Mouse (Mus musculus) heart, embryonic 14.5 days (tissue): ENCODE results near the gene Isx. TPM values are rescaled to one million over a fixed set of nuclear protein-coding genes. Genes with fewer than 3 reads are reported as not detected.

Experiments used
- ATAC-seq: fragments of 200-750 bp; cut with Nextera tagmentation; 2 replicates; pipeline ENCODE4 v1.8.0; 2017; ENCODE audit warnings: low read depth, moderate TSS enrichment; ENCODE audit not compliant: insufficient number of reproducible peaks, insufficient read depth, low FRiP score
- H3K27ac ChIP-seq, 2 experiments: fragments of 200-500 bp in 1 of 2; fragments of 300-500 bp in 1 of 2; sonication (generic) in 1 of 2; replicated peaks in 1 of 2; 2 replicates each; pipeline ENCODE4 v1.5.1; 2012 to 2014; ENCODE audit warnings: low read depth in 2 of 2, low read length in 2 of 2, control low read depth in 1 of 2, mild to moderate bottlenecking in 1 of 2, mixed read lengths in 1 of 2; ENCODE audit not compliant: control insufficient read depth in 1 of 2, insufficient read depth in 1 of 2
- H3K27me3 ChIP-seq: fragments of 300-500 bp; sonication (generic); 2 replicates; pipeline ENCODE4 v1.6.1; 2014; ENCODE audit warnings: mild to moderate bottlenecking, low read length, control low read depth; ENCODE audit not compliant: control insufficient read depth, insufficient read depth
- H3K36me3 ChIP-seq: fragments of 300-500 bp; sonication (generic); 2 replicates; pipeline ENCODE4 v1.6.1; 2014; ENCODE audit warnings: mild to moderate bottlenecking, control low read depth, low read length, mixed read lengths; ENCODE audit not compliant: control insufficient read depth, insufficient read depth
- H3K4me1 ChIP-seq, 2 experiments: fragments of 200-500 bp in 1 of 2; fragments of 300-500 bp in 1 of 2; sonication (generic) in 1 of 2; 2 replicates each; pipeline ENCODE4 v1.6.1; 2012 to 2014; ENCODE audit warnings: low read length in 2 of 2, control low read depth in 1 of 2, mixed read lengths in 1 of 2; ENCODE audit not compliant: control insufficient read depth in 2 of 2, insufficient read depth in 2 of 2
- H3K4me2 ChIP-seq: fragments of 300-500 bp; sonication (generic); 2 replicates; pipeline ENCODE4 v1.6.1; 2014; ENCODE audit warnings: mild to moderate bottlenecking, low read length
- H3K4me3 ChIP-seq, 2 experiments: fragments of 200-500 bp in 1 of 2; fragments of 300-500 bp in 1 of 2; sonication (generic) in 1 of 2; 2 replicates each; pipeline ENCODE4 v1.5.1; 2012 to 2014; ENCODE audit warnings: low read length in 2 of 2, mild to moderate bottlenecking in 2 of 2, control low read depth in 1 of 2, low read depth in 1 of 2, moderate library complexity in 1 of 2; ENCODE audit not compliant: control insufficient read depth in 1 of 2, insufficient read depth in 1 of 2
- H3K9ac ChIP-seq: fragments of 300-500 bp; sonication (generic); 2 replicates; pipeline ENCODE4 v1.6.1; 2014; ENCODE audit warnings: mild to moderate bottlenecking, low read length
- H3K9me3 ChIP-seq: fragments of 300-500 bp; sonication (generic); 2 replicates; pipeline ENCODE4 v1.6.1; 2016; ENCODE audit warnings: low read length, control low read depth; ENCODE audit not compliant: control insufficient read depth
- WGBS: fragments of 180-500 bp; shearing (Covaris S2); extraction: QIAGEN DNeasy Blood & Tissue Kit; methylation state at CpG from one replicate; pipeline ENCODE4 v1.1.7; 2014; 5-methylcytosine and 5-hydroxymethylcytosine counted together
- polyA plus RNA-seq: library from polyadenylated mRNA; unstranded; fragments of >200 nt; fragmentation: Nextera tagmentation; extraction: Ambion mirVana; gene quantifications from 2 replicates; pipeline ENCODE4 v1.2.1, GENCODE M21; 2014

Isx gene
- polyA plus RNA-seq, 1 experiment from 2014 or later: 0.20 TPM

DNA sequence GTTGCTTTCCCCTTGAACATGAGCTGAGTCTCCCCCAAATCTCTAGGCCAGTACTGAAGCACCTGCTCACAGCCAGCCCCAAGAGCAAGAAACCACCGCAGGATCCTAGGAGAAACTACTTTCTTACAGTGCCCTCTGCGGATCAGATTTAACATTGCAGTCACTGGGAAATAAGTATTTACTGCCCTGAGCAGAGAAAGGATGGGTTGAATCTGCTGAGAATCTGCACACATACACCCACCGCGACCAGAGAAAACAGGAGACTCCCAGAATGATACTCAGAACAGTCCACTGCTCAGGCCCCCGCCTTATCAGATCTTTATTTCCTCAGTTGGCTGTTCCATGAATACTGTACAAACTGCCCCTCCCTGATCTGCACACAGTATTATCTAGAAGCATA lies 19.5 kb upstream of the Isx start:
- Histone ChIP-seq H3K4me1 (no peaks in the 10 kb centered on the region), H3K27ac (no peak overlapping the region), H3K36me3 (no peaks in the 10 kb centered on the region), H3K4me2 (no peak overlapping the region), H3K27me3 (no peaks in the 10 kb centered on the region), H3K4me3 (no peak overlapping the region), H3K9ac (no peak overlapping the region), H3K9me3 (no peaks in the 10 kb centered on the region)
- WGBS: 29% methylated on average over 5 of the region's 5 CpGs
- no peak for ATAC-seq

GRCm38 (mm10) chr8:74854786-74855185 lies 18.2 kb upstream of the Isx start:
- H3K4me3 ChIP-seq: no peak overlapping the region
- H3K9ac ChIP-seq: no peak overlapping the region
- no peaks in the 10 kb centered on the region for H3K4me1 ChIP-seq
- ATAC-seq: no peak
- no peaks in the 10 kb centered on the region for H3K27me3 ChIP-seq
- 79% methylated on average over 4 of the region's 4 CpGs for WGBS
- H3K27ac ChIP-seq: no peak overlapping the region
- H3K9me3 ChIP-seq: no peaks in the 10 kb centered on the region
- H3K4me2 ChIP-seq: no peak overlapping the region
- no peaks in the 10 kb centered on the region for H3K36me3 ChIP-seq

DNA sequence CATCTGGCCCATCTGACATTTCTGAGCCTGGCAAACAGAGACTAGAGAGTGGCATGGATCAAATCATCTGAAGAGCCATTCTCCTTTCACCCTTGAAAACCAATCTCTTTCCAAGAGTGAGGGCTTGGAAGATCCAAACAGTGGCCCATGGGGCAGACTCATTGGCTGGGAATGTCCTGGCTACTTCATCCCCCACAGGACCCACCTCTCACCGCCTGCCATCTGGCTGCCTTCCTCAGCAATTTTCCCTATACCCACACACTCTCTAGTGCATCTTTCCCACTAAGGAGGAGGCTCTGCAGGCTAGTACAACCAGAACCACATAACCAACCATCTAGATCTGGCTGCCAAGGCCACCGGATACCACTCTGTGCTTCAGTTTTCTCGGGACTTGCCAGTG lies 17.6 kb upstream of the Isx start:
- no peak for ATAC-seq

GRCm38 (mm10) chr8:74859241-74859640 lies 13.7 kb upstream of the Isx start:
- no peak overlapping the region for H3K27ac ChIP-seq
- H3K4me2 ChIP-seq: no peak overlapping the region
- H3K4me3 ChIP-seq: no peak overlapping the region
- H3K4me1 ChIP-seq: no peaks in the 10 kb centered on the region
- no peak overlapping the region for H3K9ac ChIP-seq
- no peaks in the 10 kb centered on the region for H3K36me3 ChIP-seq
- no peaks in the 10 kb centered on the region for H3K27me3 ChIP-seq
- no peak for ATAC-seq
- no peaks in the 10 kb centered on the region for H3K9me3 ChIP-seq
- WGBS: 77% methylated on average over 4 of the region's 4 CpGs

More for the DNA sequence above, 17.6 kb upstream of the Isx start:
- Histone ChIP-seq H3K4me3 (no peak overlapping the region), H3K4me1 (no peaks in the 10 kb centered on the region), H3K9ac (no peak overlapping the region), H3K4me2 (no peak overlapping the region), H3K9me3 (no peaks in the 10 kb centered on the region), H3K36me3 (no peaks in the 10 kb centered on the region), H3K27ac (no peak overlapping the region), H3K27me3 (no peaks in the 10 kb centered on the region)
- WGBS: 76% methylated on average over 3 of the region's 3 CpGs

- H3K9me3 ChIP-seq: no peaks in the 10 kb centered on the region
- no peaks in the 10 kb centered on the region for H3K27me3 ChIP-seq
- no peak for ATAC-seq
- H3K4me1 ChIP-seq: no peaks in the 10 kb centered on the region
- WGBS: 72% methylated on average over 6 of the region's 6 CpGs
- no peaks in the 10 kb centered on the region for H3K36me3 ChIP-seq
- no peak overlapping the region for H3K4me3 ChIP-seq
- H3K4me2 ChIP-seq: no peak overlapping the region
- no peak overlapping the region for H3K9ac ChIP-seq
- no peak overlapping the region for H3K27ac ChIP-seq
Observed at GRCm38 (mm10) chr8:74860449-74860848, 12.5 kb upstream of the Isx start.

DNA sequence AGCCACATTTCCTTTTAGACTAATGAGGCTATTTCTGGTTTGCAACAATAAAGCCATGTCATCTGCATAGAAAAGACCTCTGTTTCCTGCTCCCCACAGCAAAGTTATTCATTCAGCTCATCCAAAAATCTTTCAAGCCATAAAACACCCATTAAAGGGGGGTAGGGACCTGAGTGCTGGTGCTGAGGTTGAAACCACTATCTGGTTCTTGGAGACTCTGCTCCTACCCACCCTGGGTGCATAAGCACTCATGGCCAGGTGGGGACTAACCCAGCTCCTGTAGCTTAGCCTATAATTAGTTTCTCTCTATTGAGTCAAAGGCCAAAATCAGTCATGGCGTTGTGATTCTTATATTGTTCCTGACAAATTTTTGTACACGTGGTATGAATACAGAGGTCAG lies 10.4 kb upstream of the Isx start:
- Histone ChIP-seq H3K4me1 (no peaks in the 10 kb centered on the region), H3K4me2 (no peak overlapping the region), H3K4me3 (no peak overlapping the region), H3K9ac (no peak overlapping the region), H3K27ac (no peak overlapping the region), H3K9me3 (no peaks in the 10 kb centered on the region), H3K27me3 (no peaks in the 10 kb centered on the region), H3K36me3 (no peaks in the 10 kb centered on the region)
- ATAC-seq: no peak
- WGBS: 76% methylated on average over 2 of the region's 2 CpGs

GRCm38 (mm10) chr8:74870346-74870949 lies 2.5 kb upstream of the Isx start:
- WGBS: 81% methylated on average over 4 of the region's 4 CpGs
- Histone ChIP-seq H3K9ac (no peak overlapping the region), H3K4me1 (no peaks in the 10 kb centered on the region), H3K27me3 (no peaks in the 10 kb centered on the region), H3K4me3 (no peak overlapping the region), H3K4me2 (no peak overlapping the region), H3K9me3 (no peaks in the 10 kb centered on the region), H3K36me3 (no peaks in the 10 kb centered on the region), H3K27ac (no peak overlapping the region)
- no peak for ATAC-seq

GRCm38 (mm10) chr8:74871686-74872085 lies 1.3 kb upstream of the Isx start:
- no peak overlapping the region for H3K4me3 ChIP-seq
- no peak for ATAC-seq
- H3K4me2 ChIP-seq: peak overlapping the region; percentile 21; the same call in 1 of the 2 replicates
- no peaks in the 10 kb centered on the region for H3K27me3 ChIP-seq
- H3K4me1 ChIP-seq: no peaks in the 10 kb centered on the region
- H3K36me3 ChIP-seq: no peaks in the 10 kb centered on the region
- H3K27ac ChIP-seq: no peak overlapping the region
- 14% methylated on average over 4 of the region's 4 CpGs for WGBS
- H3K9me3 ChIP-seq: no peaks in the 10 kb centered on the region
- no peak overlapping the region for H3K9ac ChIP-seq
